Mouse (Mus musculus): ENCODE data around the gene Zar1l. TPM values are rescaled to one million over a fixed set of nuclear protein-coding genes. Genes with fewer than 3 reads are reported as not detected.
"Not testable (repeated sequence)": the region's sequence is repeated elsewhere in the genome, so short reads cannot be mapped to it uniquely, and the experiment has no call there.

Gene Zar1l
- not detected for total RNA-seq (2021)
- long read RNA-seq, experiment 1 = 0 reads
- long read RNA-seq, experiment 2 = 0 reads

DNA sequence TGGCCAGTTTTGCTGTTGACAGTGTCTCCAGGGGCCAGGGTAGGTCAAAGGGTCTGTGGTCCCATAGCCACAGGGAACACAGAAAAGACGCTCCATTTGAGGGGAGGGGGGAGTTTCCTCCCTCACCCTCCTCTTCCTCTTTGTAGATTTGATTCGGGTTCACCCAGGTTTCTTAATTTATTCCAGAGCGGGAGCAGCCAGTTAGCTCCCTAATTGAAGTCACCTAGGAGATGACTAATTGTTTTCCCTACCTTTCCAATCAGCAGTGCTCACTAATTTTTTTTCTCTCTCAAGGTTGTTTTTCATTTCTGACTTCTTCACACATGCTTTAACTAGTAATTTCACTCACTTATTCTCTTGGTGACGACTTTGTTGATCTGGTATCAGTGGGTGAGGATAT, at the start of gene Zar1l:
Gene Zar1l, minus strand, starts transcription at position 101 of the 400 bp plus-strand sequence.
- DNase-seq = no peak

DNA sequence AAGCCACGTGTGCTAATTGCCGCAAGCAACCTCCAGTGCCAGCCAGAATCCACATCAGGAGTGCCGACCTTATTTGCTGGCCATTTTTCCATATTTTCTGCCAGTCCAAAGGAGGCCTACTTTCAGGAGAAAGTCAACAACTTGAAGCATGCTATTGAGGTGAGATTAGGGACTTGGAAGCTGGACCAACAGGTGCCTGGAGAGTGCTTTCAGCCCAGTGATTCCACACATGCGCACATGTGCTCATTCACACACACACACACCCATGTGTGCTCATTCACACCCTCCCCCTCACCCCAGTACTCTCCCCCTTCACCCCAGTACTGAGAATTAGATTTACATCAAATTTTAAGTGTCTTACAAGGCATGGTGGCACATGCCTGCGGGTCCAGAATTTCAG, 49.0 kb upstream of the Zar1l start:
- no peak for DNase-seq

DNA sequence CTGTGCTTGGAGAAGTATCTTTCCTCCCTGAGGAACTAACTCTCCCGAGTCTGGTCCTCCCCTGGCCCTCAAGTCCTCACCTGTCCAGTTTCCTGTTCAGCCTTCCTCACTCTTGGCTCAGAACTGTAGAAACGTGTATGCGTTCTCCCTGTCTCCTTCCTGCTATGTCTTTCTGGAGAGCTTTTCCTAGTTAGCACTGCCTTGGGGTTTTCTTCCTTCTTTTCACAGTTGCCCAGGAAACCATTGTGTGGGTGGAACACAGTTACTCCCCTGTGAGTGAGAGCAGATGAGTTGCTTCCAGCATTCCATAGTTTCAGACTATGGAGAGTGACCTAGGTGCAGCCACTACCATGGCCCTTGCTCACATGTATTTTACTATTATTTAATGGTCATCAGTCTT, 48.3 kb upstream of the Zar1l start:
- DNase-seq = no peak

DNA sequence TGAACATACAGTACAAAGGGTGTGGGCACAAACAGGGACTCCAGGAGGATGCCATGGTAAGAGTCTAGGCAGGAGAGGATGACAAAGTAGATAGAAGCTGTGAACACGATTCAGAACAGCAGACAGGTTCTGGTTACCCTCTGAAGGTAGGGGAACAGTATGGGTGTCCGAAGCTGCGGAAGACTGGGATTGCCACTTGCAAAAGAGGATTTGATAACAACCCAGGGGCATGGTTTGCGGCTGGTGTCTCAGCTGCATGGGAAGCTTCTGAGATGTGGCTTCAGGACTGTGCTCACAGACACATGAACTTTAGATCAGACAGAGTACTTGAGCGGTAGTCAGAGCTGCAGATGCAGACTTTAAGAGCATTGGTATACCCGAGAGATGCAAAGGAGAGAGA, 46.5 kb upstream of the Zar1l start:
- no peak for DNase-seq

DNA sequence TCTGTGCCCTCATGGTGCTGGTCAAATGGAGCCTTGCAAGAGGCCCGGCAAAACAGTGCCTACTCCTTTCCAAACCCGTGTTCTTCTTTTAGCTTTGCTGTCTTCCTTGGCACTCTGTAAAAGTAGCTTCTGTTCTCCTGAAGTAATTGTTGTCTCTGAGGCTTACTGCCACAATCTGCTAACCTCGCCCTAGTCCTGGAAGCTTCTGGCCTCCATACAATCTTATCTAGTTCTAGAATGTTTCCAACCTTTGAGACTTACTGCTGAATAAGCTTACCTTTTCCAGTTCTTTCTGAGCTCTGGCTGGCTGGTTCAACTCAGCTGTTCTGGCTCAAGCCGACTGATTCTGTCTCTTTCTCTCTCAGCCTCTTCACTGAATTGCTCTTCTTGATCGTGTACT, 43.8 kb upstream of the Zar1l start:
- DNase-seq = no peak

DNA sequence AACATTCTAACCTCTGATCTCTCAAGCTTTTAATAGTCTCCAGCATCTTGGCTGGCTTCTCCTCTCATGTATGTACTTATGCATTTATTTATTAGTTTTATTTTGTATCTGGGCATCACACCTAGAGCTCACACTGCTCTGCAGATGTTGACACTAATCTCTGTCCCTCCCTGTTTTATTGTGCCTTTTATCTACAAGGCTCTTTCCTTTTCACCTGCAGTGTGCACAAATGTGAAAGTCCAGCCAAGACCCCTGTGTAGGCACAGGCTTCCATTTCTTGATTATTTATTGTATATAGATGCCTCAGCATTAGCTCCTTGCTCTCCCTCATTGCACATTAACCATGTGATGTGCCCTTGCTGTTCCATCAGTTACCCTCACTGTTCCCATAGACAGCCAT, 43.4 kb upstream of the Zar1l start:
- no peak for DNase-seq

DNA sequence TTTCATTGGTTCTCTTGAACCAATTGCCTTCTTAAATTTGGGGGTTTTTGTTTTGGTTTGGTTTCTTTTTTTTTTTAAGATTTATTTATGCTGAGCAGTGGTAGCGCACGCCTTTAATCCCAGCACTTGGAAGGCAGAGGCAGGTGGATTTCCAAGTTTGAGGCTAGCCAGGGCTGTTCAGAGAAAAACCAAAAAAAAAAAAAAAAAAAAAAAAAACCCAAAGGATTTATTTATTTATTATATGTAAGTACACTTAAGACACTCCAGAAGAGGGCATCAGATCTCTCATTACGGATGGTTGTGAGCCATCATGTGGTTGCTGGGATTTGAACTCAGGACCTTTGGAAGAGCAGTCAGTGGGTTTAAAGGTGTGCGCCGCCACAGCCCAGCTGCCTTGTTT, 42.9 kb upstream of the Zar1l start:
- DNase-seq = no peak

DNA sequence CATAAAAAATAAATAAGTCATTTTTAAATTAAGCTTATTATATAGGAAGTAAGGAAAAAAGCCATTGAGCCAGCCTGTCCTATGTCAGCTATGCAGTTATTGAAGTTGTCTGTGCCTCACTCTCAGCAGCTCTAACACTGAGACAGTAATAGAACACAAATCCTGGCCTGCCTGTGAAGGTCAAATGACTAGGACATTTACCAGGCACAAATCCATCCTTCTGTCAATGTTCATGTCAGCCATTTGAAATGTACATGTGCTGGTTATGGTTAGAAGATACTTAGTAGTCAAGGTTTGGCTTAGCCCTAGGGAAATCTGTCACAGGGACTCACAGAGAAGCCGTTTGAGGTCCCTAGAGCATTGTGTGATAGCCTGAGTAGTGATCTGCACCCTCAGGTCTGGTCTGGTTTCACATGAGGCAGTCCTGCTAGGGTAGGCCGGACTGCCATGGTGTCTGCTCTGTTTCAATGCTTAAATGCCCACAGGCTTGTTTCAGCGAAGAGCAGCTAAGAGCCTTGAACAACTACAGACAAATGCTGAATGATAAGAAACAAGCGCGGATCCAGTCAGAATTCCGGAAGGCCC, 41.6 kb upstream of the Zar1l start:
- no peak for DNase-seq

DNA sequence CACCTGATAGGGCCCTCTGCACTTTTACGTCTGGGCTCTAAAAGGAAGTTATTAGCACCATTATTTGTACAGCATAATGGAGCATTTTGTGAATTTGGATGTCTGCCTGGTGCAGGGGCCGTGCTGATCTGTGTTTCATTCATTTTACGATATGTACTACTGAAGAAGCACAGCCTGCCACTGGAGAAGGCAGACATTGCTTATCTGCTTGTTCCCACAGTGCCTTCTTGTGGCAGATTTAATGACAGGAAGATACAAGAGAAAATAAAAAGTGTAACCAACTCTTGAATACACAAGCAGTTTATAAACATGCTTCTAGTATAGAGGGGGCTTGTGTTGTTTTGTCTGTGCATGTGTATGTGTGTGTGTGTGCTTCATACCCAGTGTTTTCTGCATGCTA, 33.7 kb upstream of the Zar1l start:
- no peak for DNase-seq

DNA sequence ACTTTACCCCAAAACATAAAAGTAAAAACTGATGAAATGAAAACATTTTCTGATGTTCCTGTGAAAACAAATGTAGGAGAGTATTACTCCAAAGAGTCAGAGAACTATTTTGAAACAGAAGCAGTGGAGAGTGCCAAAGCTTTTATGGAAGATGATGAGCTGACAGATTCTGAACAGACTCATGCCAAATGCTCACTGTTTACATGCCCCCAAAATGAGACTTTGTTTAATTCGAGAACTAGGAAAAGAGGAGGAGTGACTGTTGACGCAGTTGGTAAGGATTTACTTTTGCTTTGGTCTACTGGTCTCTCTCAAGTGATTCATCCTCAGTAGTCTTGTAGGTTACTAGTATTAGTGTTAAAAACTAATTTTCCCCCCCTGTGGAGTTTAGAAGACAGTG, 25.2 kb upstream of the Zar1l start:
- DNase-seq = no peak

DNA sequence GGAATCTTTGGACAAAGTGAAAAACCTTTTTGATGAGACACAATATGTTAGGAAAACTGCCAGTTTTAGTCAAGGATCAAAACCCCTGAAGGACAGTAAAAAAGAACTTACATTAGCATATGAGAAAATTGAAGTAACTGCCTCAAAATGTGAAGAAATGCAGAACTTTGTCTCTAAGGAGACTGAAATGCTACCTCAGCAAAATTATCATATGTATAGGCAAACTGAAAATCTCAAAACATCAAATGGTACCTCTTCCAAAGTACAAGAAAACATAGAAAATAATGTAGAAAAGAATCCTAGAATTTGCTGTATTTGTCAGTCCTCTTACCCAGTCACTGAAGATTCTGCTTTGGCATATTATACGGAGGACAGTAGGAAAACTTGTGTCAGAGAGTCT, 23.3 kb upstream of the Zar1l start:
- DNase-seq = no peak

DNA sequence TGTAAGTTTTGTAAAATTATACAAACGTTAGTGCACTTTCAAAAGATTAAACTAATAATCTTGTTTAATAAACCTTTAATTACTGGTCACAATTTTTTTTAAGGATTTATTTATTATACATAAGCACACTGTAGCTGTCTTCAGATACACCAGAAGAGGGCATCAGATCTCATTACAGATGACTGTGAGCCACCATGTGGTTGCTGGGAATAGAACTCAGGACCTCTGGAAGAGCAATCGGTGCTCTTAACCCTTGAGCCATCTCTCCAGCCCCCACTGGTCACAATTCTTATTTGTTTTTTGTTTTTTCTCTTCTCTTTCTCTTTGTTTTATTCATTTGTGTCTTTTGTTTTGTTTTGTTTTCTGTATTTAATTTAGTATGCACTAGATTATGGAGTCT, 7.3 kb upstream of the Zar1l start:
- no peak for DNase-seq

DNA sequence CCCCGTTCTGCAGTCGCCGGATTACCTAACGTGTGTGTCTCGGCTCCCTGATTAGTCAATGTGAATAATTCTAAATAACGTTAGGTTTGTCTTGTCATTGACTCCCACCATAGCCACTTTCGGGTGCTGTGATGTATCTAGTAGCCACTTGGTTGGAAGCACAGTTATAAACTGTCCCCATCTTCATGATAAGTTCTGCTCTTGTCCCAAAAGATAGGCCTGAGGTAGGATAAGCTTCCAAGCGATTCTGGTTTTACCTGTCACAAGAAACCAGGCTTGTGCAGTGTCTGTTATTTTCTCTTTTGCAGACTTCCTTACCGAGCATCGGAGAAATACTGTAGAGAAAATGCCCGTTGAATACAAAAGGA, 4.9 kb upstream of the Zar1l start:
- DNase-seq = no peak

DNA sequence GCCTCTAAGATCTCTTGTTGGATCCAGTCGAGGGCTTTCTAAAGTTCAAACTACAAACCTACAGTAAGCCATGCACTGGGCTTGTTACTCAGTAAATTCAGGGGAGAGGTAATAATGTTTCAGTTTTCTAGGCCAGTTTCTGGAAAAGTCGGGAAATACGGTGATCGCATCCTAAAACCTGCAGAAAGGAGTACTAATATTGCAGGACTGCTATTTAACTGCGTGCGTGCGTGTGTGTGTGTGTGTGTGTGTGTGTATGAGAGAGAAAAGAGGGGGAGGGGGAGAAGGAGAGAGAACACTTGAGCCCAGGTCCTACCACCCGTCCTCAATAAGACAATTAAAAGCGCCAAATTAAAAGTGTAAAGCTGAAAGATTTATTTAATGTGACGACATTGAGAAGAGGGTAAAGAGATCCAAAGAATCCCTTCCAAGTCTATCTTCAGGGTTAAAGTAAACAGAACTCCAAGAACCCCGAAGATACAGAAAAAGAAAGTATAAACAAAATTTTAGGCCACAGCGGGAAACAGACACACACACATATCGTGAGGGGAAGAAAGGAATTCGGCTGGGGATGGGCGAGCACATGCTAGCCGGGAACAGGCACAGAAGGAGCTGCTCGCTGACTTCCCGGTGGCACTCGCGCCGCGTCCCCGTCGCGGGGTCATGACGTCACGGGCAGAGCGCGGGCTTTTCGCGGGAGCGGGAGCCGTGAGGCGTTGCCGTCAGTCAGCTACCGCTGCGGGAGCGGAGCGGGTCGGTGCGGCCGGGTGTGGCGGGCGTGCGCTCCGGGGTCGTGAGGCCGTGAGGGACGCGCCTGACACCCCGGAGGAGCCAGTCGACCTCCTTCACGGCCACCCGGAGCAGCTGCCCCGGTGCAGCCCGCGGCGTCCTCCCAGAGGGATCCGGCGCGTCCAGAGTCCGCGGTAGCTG, 4.2 kb upstream of the Zar1l start, which contains the start of gene Brca2:
Gene Brca2, plus strand, starts transcription at position 694 of the 930 bp plus-strand sequence.
- peak; percentile 95 for DNase-seq

DNA sequence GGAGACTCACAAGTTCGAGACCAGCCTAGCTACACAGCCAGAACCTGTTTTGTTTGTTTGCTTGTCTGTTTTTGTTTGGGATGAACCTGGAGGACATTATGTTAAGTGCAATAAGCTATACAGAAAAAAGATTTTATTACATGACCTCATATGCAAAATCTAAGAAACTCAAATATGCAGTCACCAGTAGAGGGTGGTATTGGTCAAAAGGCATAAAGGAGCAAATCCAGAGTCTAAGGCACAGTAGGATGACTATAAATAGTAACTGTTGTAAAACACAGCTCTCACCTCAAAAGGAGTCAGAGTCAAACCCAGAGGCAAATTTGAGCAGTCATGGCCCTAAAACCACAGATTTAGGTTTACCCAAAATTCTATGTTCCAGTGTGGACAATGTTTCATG, 1.6 kb upstream of the Zar1l start:
- no peak for DNase-seq

DNA sequence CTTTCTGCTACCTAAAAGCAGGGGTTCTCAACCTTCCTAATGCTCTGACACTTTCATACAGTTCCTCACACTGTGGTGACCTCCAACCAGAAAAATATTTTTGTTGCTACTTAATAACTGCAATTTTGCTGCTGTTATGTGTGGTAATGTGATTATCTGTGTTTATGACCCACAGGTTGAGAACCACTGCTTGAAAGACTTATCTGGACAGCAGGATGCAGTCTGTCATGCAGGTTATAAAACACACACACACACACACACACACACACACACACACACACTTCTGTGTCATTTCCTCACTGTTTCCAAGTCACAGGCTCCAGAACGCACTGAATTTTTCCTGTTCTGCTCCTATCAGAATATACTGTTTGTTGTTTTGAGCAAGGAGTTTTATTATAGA, 3.9 kb downstream of the Zar1l start:
- no peak for DNase-seq

DNA sequence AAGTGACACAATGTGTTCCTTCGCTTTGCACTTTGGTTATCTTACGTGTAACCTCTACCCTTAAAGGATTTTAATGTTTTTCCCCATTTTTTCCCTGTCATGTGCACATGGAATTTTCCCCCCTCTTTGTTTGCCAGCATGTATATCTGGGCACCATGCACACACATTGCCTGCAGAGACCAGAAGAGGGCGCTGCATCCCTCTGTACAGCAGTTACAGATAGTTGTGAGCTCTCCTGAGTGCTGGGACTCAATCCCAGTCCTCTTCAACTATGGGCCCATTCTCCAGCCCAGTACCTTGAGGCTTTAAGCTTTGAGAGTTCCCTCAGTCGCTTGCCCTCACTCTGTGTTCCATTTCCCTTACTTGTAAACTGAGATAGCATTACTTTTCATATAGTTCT, 4.7 kb downstream of the Zar1l start:
- DNase-seq = no peak

DNA sequence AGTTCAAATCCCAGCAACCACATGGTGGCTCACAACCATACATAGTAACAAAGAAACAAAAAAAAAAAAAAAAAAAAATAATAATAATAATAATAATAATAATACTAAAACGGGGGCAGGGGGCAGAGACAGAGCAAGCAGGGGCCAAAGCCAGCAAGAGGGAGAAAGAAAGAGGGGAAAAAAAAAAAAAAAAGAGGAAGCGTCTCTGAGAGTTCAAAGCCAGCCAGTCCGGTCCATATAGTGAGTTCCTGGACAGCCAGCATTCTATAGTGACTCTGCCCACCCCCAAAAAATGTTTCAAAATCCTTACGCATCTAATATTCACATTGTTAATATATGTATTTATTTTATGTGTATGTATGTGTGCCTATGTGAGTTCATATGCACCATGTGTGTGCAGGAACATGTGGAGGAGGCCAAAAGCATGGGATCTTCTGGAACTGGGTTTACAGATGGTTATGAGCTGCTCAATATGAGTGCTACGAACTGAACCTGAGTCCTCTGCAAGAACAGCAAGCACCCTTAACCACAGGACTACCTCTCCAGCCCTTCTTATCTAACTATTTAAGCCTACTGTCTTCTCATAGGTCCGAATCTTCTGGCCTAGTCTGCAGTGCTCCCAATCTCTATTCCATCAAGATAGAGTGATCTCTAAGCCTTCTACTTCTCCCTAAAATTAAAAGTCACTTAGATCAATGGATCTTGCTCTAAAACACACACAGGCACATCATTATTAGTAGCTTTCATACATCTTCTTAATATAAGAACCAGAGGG, 7.3 kb downstream of the Zar1l start:
- DNase-seq = no peak

DNA sequence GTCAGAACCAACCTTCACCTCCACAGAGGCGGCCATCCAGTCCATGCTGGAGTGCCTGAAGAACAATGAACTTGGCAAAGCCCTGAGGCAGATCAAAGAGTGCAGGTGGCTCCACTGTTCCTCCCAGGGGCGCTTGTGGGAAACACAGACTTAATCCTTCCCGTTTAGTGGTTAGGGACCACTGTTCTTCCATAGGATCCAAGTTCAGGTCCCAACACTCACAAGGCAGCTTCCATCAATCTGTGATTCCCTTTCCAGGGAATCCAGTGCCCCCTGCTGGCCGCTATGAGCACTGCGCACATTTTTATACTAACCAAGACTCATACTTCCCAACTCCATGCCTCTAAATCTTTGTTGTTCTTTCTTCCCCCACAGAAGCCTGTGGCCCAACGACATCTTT, 22.2 kb downstream of the Zar1l start:
- peak; percentile 55 for DNase-seq

DNA sequence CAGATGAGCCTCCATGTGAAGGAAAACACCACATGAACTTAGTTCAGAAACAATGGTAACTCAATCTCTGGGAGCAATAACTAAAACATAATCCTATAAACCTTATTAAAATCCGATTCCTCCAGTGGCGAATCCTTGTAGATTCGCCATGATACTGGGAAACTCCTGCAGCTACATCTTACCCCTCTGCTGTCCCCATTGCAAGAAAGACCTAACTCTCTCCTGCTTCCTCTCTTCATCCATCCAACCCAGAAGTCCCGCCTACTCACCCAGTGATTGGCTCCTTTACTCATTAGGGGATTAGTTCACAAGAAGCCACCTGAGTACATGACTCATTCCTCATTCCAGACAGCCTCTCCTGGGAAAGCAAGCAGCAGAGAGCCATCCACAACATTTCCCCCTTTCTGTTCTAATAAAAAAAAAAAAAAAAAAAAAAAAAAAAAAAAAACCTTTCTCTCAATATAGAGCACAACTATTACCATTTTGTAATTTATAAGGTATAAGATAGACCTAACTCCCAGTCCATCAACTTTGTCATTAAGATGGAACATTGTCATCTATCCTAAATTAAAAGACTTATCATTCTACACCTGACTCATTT, 26.3 kb downstream of the Zar1l start:
- not testable (repeated sequence) for DNase-seq

DNA sequence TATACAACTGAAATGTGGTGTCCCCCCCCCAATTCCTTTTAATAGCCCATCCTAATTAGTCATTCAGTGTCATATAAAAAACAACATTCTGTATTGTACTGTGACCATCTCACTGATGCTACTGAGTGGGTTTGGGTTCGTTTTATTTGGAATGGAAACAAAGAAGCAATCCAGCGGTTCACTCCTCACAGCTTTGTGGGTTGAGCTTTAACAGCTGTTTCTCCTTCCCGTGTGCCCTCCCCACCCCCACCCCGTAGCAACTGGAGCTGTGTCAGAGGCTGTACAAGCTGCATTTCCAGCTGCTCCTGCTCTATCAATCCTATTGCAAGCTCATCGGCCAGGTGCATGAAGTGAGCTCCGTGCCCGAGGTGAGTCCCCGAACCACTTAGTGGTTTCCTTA, 27.1 kb downstream of the Zar1l start:
- no peak for DNase-seq

DNA sequence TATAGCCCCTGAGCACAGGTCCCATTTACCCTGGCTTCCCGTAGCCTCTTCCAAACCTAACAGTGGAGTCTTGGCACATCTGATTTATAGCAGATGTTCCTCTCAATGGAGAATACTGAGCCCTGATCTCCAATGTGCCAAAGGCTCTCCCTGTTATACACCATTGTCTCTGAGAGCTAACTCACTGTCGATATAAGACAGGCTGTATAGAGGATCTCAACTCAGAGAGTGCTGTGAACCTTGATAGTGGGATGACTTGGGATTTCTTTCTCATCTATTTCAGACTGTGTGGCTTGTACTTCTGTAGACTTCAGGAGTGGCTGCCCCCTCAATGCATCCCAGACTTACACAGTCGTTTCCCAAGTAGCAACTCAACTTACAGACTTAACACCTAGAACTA, 27.7 kb downstream of the Zar1l start:
- no peak for DNase-seq

DNA sequence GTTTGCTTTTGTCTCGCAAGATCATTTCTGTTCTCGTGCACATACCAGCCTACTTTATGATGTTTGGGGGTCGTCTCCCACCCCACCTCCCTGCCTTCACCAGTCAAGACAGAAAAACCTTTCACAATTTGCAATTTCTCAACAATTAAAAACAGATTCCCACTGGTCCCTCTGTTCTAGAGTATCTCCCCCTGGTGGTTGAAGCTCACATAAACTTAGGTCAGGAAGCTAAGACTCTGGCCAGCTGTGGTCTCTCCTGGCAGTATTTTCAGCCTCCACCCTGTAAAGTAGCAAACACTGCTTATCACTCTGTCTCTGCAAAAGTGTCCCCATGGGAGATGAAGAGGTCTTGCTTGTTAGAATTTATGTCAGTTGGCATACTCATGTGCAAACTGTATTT, 32.8 kb downstream of the Zar1l start:
- peak; percentile 26 for DNase-seq
